Mouse (Mus musculus) ES-Bruce4 (cell line): Measurements from ENCODE around the gene Hrh2.

ENCODE experiments used
- CTCF ChIP-seq: IDR thresholded peaks from one replicate; pipeline ENCODE4 v1.8.1; 2011; ENCODE audit warnings: low read depth, low read length
- POLR2A ChIP-seq: IDR thresholded peaks from one replicate; pipeline ENCODE4 v1.8.1; 2011; ENCODE audit warnings: low read length; ENCODE audit not compliant: insufficient read depth

DNA sequence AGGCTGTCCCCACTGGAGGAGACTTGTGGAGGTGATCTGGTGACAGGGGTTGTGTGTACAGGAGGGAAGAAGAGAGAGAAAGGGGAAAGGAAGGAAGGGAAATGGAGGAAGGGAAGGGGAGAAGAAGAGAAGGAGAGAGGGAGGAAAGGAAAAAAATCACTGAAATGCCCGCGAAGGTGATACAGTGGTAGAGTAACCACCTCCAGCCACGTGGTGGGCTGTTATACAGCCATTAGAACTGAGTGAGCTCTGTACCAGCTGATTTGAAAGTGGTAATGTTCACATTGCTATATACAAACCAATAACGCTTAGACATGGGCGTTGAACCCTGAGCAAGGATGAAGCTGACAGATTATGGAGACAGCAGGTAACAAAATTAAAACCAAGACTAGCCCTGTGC, 20.6 kb downstream of the Hrh2 start:
- TF ChIP-seq CTCF = no peak
- no peak for TF ChIP-seq POLR2A
